In genomic region chr17:28693086-28693485, GRCm38 (mm10) we compare ENCODE assay signal across 8 mouse cellular contexts. TPM values are rescaled to one million over a fixed set of nuclear protein-coding genes. Genes with fewer than 3 reads are reported as not detected.
DNase-seq lines count a peak whose midpoint lies in the region; ATAC-seq and TF ChIP-seq lines count a peak whose summit lies in the region.

No protein-coding gene starts in this region.

- peaks cover 30% of the 10 kb centered on the region for H3K4me1 ChIP-seq in kidney, embryonic 14.5 days (ENCODE audit: control insufficient read depth, insufficient read depth, low read length)
- H3K4me1 ChIP-seq in brown adipose tissue, adult 24 weeks (ENCODE audit: control insufficient read depth, insufficient read depth, insufficient read length, low read length): peaks cover 31% of the 10 kb centered on the region
- peaks cover 16% of the 10 kb centered on the region for H3K4me1 ChIP-seq in hindbrain, postnatal 0 days (ENCODE audit: insufficient read depth, low read length)
- peaks cover 54% of the 10 kb centered on the region for H3K4me1 ChIP-seq in midbrain, embryonic 15.5 days

- no peaks in the 10 kb centered on the region for H3K9me3 ChIP-seq in kidney, embryonic 14.5 days (ENCODE audit: control insufficient read depth, low read length)
- H3K9me3 ChIP-seq in hindbrain, postnatal 0 days (ENCODE audit: low read length): no peaks in the 10 kb centered on the region
- H3K9me3 ChIP-seq in midbrain, embryonic 15.5 days: no peaks in the 10 kb centered on the region

- no peak for DNase-seq in kidney, adult 9 months
- no peak for DNase-seq in hindbrain, postnatal 0 days (ENCODE audit: low spot score)
- no peak for DNase-seq in cerebellum, postnatal 14 days
- no peak for DNase-seq in ovary, postnatal 14 days (ENCODE audit: low spot score)
- DNase-seq in retina, postnatal 1 day: no peak

- peaks cover 8% of the 10 kb centered on the region; the same call in 1 of the 2 replicates for H3K36me3 ChIP-seq in kidney, embryonic 14.5 days (ENCODE audit: control insufficient read depth, insufficient read depth, low read length)
- H3K36me3 ChIP-seq in hindbrain, postnatal 0 days (ENCODE audit: insufficient read depth, low read length): no peaks in the 10 kb centered on the region
- no peaks in the 10 kb centered on the region for H3K36me3 ChIP-seq in midbrain, embryonic 15.5 days (replicated peaks)

- H3K4me2 ChIP-seq in kidney, embryonic 14.5 days (replicated peaks; ENCODE audit: low read depth, low read length): peak overlapping the region; percentile 72
- H3K4me2 ChIP-seq in hindbrain, postnatal 0 days (ENCODE audit: low read depth, low read length): peak overlapping the region; percentile 66
- peak overlapping the region; percentile 62 for H3K4me2 ChIP-seq in midbrain, embryonic 15.5 days

- 31% methylated on average over 3 of the region's 3 CpGs for WGBS in kidney, embryonic 14.5 days
- WGBS in hindbrain, postnatal 0 days: 39% methylated on average over 3 of the region's 3 CpGs
- 50% methylated on average over 3 of the region's 3 CpGs for WGBS in midbrain, embryonic 15.5 days

- H3K27ac ChIP-seq in kidney, embryonic 14.5 days (ENCODE audit: low read depth, low read length): no peak overlapping the region
- no peak overlapping the region for H3K27ac ChIP-seq in brown adipose tissue, adult 24 weeks (replicated peaks; ENCODE audit: low read depth, low read length)
- no peak overlapping the region for H3K27ac ChIP-seq in hindbrain, postnatal 0 days
- H3K27ac ChIP-seq in midbrain, embryonic 15.5 days: no peak overlapping the region

- H3K4me3 ChIP-seq in kidney, embryonic 14.5 days (ENCODE audit: low read length): peak overlapping the region; percentile 78
- peak overlapping the region; percentile 98 for H3K4me3 ChIP-seq in brown adipose tissue, adult 24 weeks (ENCODE audit: insufficient read depth, low read depth, low read length)
- peak overlapping the region; percentile 88 for H3K4me3 ChIP-seq in hindbrain, postnatal 0 days (ENCODE audit: low read length)
- peak overlapping the region; percentile 73 for H3K4me3 ChIP-seq in midbrain, embryonic 15.5 days

- ATAC-seq in kidney, embryonic 14.5 days (ENCODE audit: low FRiP score, low TSS enrichment): no peak
- ATAC-seq in hindbrain, postnatal 0 days: no peak
- no peak for ATAC-seq in midbrain, embryonic 15.5 days (replicated peaks)

- H3K27me3 ChIP-seq in kidney, embryonic 14.5 days (ENCODE audit: control insufficient read depth, insufficient read depth, low read length): no peaks in the 10 kb centered on the region; the same call in 1 of the 2 replicates
- H3K27me3 ChIP-seq in hindbrain, postnatal 0 days (ENCODE audit: insufficient read depth, low read length): no peaks in the 10 kb centered on the region
- H3K27me3 ChIP-seq in midbrain, embryonic 15.5 days (replicated peaks): 0 out of 2 replicates have a peak, but pooled peaks cover 7% of the 10 kb centered on the region

- peak overlapping the region; percentile 92; the same call in 1 of the 2 replicates for H3K9ac ChIP-seq in kidney, embryonic 14.5 days (ENCODE audit: low read depth, low read length)
- H3K9ac ChIP-seq in hindbrain, postnatal 0 days (replicated peaks; ENCODE audit: low read length): peak overlapping the region; percentile 98
- peak overlapping the region; percentile 93; the same call in 1 of the 2 replicates for H3K9ac ChIP-seq in midbrain, embryonic 15.5 days

- no peak for TF ChIP-seq CTCF in hindbrain, postnatal 0 days (IDR thresholded peaks at IDR 0.05; ENCODE audit: low read depth)

RNA-seq across cellular contexts. Expression of gene Mapk14, which starts 2.0 kb away (rescaled TPM):
- polyA plus RNA-seq in kidney, embryonic 14.5 days (2014; fragmentation: Nextera tagmentation; extraction: Ambion mirVana): 36.4 and 61.6 TPM in 2 replicates
- 39.5 and 49.0 TPM in 2 replicates for polyA plus RNA-seq in brown adipose tissue, adult 24 weeks (2012; ENCODE audit: insufficient read depth, insufficient read length, missing spikeins)
- 35.7 and 41.8 TPM in 2 replicates for total RNA-seq in hindbrain, postnatal 0 days (2014; rRNA removed)
- 19.5 TPM in 2 replicates for polyA plus RNA-seq in hindbrain, postnatal 0 days (2015; fragmentation: Nextera tagmentation; extraction: Ambion mirVana)
- polyA plus RNA-seq in midbrain, embryonic 15.5 days (2015; fragmentation: Nextera tagmentation; extraction: Ambion mirVana): 27.5 and 27.7 TPM in 2 replicates

RNA-seq across cellular contexts. Expression of gene Slc26a8, which starts 3.1 kb away (rescaled TPM):
- polyA plus RNA-seq in kidney, embryonic 14.5 days (2014; fragmentation: Nextera tagmentation; extraction: Ambion mirVana): 0.69 and 1.3 TPM in 2 replicates
- polyA plus RNA-seq in brown adipose tissue, adult 24 weeks (2012; ENCODE audit: insufficient read depth, insufficient read length, missing spikeins): 0.71 and 1.5 TPM in 2 replicates
- 1.9 and 3.4 TPM in 2 replicates for total RNA-seq in hindbrain, postnatal 0 days (2014; rRNA removed)
- polyA plus RNA-seq in hindbrain, postnatal 0 days (2015; fragmentation: Nextera tagmentation; extraction: Ambion mirVana): 1.7 and 2.2 TPM in 2 replicates
- 1.4 and 1.5 TPM in 2 replicates for polyA plus RNA-seq in midbrain, embryonic 15.5 days (2015; fragmentation: Nextera tagmentation; extraction: Ambion mirVana)

RNA-seq across cellular contexts. Expression of gene AC170998.1, which starts 32.8 kb away (rescaled TPM):
- polyA plus RNA-seq in kidney, embryonic 14.5 days (2014; fragmentation: Nextera tagmentation; extraction: Ambion mirVana): 2.7 and 3.3 TPM in 2 replicates
- polyA plus RNA-seq in brown adipose tissue, adult 24 weeks (2012; ENCODE audit: insufficient read depth, insufficient read length, missing spikeins): 2.0 and 2.1 TPM in 2 replicates
- total RNA-seq in hindbrain, postnatal 0 days (2014; rRNA removed): 2.3 and 4.3 TPM in 2 replicates
- 3.1 and 3.4 TPM in 2 replicates for polyA plus RNA-seq in hindbrain, postnatal 0 days (2015; fragmentation: Nextera tagmentation; extraction: Ambion mirVana)
- 2.4 TPM in 2 replicates for polyA plus RNA-seq in midbrain, embryonic 15.5 days (2015; fragmentation: Nextera tagmentation; extraction: Ambion mirVana)
